ENCODE assay signal across 8 mouse cellular contexts in genomic region chr2:172441176-172441575, GRCm38 (mm10). TPM values are rescaled to one million over a fixed set of nuclear protein-coding genes. Genes with fewer than 3 reads are reported as not detected.
A peak's percentile ranks its signal among the peaks of the same experiment; 100 is the strongest.
DNase-seq lines count a peak whose midpoint lies in the region; ATAC-seq and TF ChIP-seq lines count a peak whose summit lies in the region.

No protein-coding gene starts in this region.

- no peak for TF ChIP-seq POLR2A in limb, embryonic 14.5 days (IDR thresholded peaks at IDR 0.05; ENCODE audit: borderline replicate concordance, extremely low read depth, insufficient read depth, insufficient read length)
- no peak for TF ChIP-seq POLR2A in myocyte (IDR thresholded peaks at IDR 0.05; ENCODE audit: insufficient read length, low read depth)

- H3ac ChIP-seq in myocyte (ENCODE audit: control insufficient read depth, insufficient read length) = peak overlapping the region; percentile 46

- 32% methylated on average over 6 of the region's 6 CpGs for WGBS in forebrain, embryonic 15.5 days
- 32% methylated on average over 6 of the region's 6 CpGs for WGBS in limb, embryonic 14.5 days

- H3K9ac ChIP-seq in forebrain, embryonic 15.5 days (replicated peaks) = peak overlapping the region; percentile 57
- peak overlapping the region; percentile 53 for H3K9ac ChIP-seq in limb, embryonic 14.5 days (ENCODE audit: low read depth, low read length, severe bottlenecking)

- no peak overlapping the region for H3K27ac ChIP-seq in forebrain, embryonic 15.5 days (replicated peaks)
- H3K27ac ChIP-seq in limb, embryonic 14.5 days (replicated peaks; ENCODE audit: low read depth, low read length) = no peak overlapping the region

- peaks cover 36% of the 10 kb centered on the region for H3K79me2 ChIP-seq in myocyte (ENCODE audit: control insufficient read depth, insufficient read depth)

- peak overlapping the region; percentile 61 for H3K4me2 ChIP-seq in forebrain, embryonic 15.5 days (replicated peaks)
- H3K4me2 ChIP-seq in limb, embryonic 14.5 days (replicated peaks; ENCODE audit: low read depth, low read length, severe bottlenecking) = peak overlapping the region; percentile 58
- peak overlapping the region; percentile 87 for H3K4me2 ChIP-seq in myocyte (ENCODE audit: low read depth)

- H3K27me3 ChIP-seq in forebrain, embryonic 15.5 days = no peaks in the 10 kb centered on the region
- H3K27me3 ChIP-seq in limb, embryonic 14.5 days (ENCODE audit: control insufficient read depth, insufficient read depth, low read length) = no peaks in the 10 kb centered on the region
- no peaks in the 10 kb centered on the region for H3K27me3 ChIP-seq in myocyte (ENCODE audit: control insufficient read depth, insufficient read depth, insufficient read length)

- peak; percentile 33 for DNase-seq in adrenal gland, postnatal 14 days
- no peak for DNase-seq in adrenal gland, postnatal 4 days (ENCODE audit: low spot score in 2 of 2)
- peak; percentile 51 for DNase-seq in NIH3T3 (ENCODE audit: low read depth)
- no peak for DNase-seq in limb, embryonic 14.5 days (ENCODE audit: low spot score)
- no peak for DNase-seq in frontal cortex, postnatal 36 days (ENCODE audit: low spot score in 2 of 2)

- no peaks in the 10 kb centered on the region for H3K9me3 ChIP-seq in forebrain, embryonic 15.5 days
- no peaks in the 10 kb centered on the region for H3K9me3 ChIP-seq in limb, embryonic 14.5 days (ENCODE audit: control insufficient read depth, low read length)

- no peak for ATAC-seq in forebrain, embryonic 15.5 days (replicated peaks)
- no peak for ATAC-seq in limb, embryonic 14.5 days (ENCODE audit: low FRiP score, low read depth)
- no peak for ATAC-seq in granulocyte monocyte progenitor cell, adult 5-6 weeks (replicated peaks; ENCODE audit: poor library complexity, severe bottlenecking)

- H3K4me1 ChIP-seq in forebrain, embryonic 15.5 days = peaks cover 20% of the 10 kb centered on the region
- peaks cover 12% of the 10 kb centered on the region for H3K4me1 ChIP-seq in limb, embryonic 14.5 days (ENCODE audit: control insufficient read depth, insufficient read depth, low read length)

- H3K36me3 ChIP-seq in forebrain, embryonic 15.5 days = peaks cover 7% of the 10 kb centered on the region
- peaks cover 14% of the 10 kb centered on the region for H3K36me3 ChIP-seq in limb, embryonic 14.5 days (ENCODE audit: control insufficient read depth, insufficient read depth, low read length)
- H3K36me3 ChIP-seq in myocyte (ENCODE audit: control insufficient read depth, insufficient read depth) = no peaks in the 10 kb centered on the region

- peak overlapping the region; percentile 60 for H3K4me3 ChIP-seq in forebrain, embryonic 15.5 days
- peak overlapping the region; percentile 55 for H3K4me3 ChIP-seq in limb, embryonic 14.5 days (replicated peaks; ENCODE audit: low read length)
- peak overlapping the region; percentile 82 for H3K4me3 ChIP-seq in myocyte

TF ChIP-seq in myocyte, 11 proteins besides CTCF, POLR2A, EP300 and RAD21:
- TF ChIP-seq MYOG (IDR thresholded peaks at IDR 0.05; ENCODE audit: control insufficient read depth in 1 of 3, insufficient read depth in 1 of 3, insufficient read length in 2 of 3, low read depth in 2 of 3) (no peak), USF1 (IDR thresholded peaks at IDR 0.05; ENCODE audit: low read depth) (peak; percentile 88)

RNA-seq across cellular contexts. Expression of gene Rtf2, which starts 0.8 kb away (rescaled TPM):
- total RNA-seq in adrenal gland, postnatal 14 days (2021) = 66.2 and 71.8 TPM in 2 replicates
- total RNA-seq in adrenal gland, postnatal 4 days (2021) = 10 to 100 TPM; 73.0 to 73.2 TPM
- polyA plus RNA-seq in forebrain, embryonic 15.5 days (2015; fragmentation: Nextera tagmentation; extraction: Ambion mirVana) = 101 and 103 TPM in 2 replicates
- 38.5 and 45.9 TPM in 2 replicates for polyA plus RNA-seq in limb, embryonic 14.5 days (2012; rRNA removed)
- polyA plus RNA-seq in limb, embryonic 14.5 days (2014; fragmentation: Nextera tagmentation; extraction: Ambion mirVana) = 69.9 and 70.9 TPM in 2 replicates
- polyA plus RNA-seq in myocyte (2012; fragmentation: generic; extraction: Trizol) = 49.8 TPM
- 44.7 and 59.2 TPM in 2 replicates for total RNA-seq in granulocyte monocyte progenitor cell, adult 5-6 weeks (2014; fragmentation: Nextera tagmentation)
- 147 and 160 TPM in 2 replicates for total RNA-seq in granulocyte monocyte progenitor cell, adult 5-6 weeks (2017)

RNA-seq across cellular contexts. Expression of gene Gcnt7, which starts 17.2 kb away (rescaled TPM):
- not detected in 2 replicates for total RNA-seq in adrenal gland, postnatal 14 days (2021)
- not detected for total RNA-seq in adrenal gland, postnatal 4 days (2021)
- 2.1 and 2.3 TPM in 2 replicates for polyA plus RNA-seq in forebrain, embryonic 15.5 days (2015; fragmentation: Nextera tagmentation; extraction: Ambion mirVana)
- 0.03 TPM in 1 of 2 replicates, not detected in the other for polyA plus RNA-seq in limb, embryonic 14.5 days (2012; rRNA removed)
- polyA plus RNA-seq in limb, embryonic 14.5 days (2014; fragmentation: Nextera tagmentation; extraction: Ambion mirVana) = 0.66 and 1.1 TPM in 2 replicates
- 0.17 TPM for polyA plus RNA-seq in myocyte (2012; fragmentation: generic; extraction: Trizol)
- total RNA-seq in granulocyte monocyte progenitor cell, adult 5-6 weeks (2014; fragmentation: Nextera tagmentation) = not detected in 2 replicates
- total RNA-seq in granulocyte monocyte progenitor cell, adult 5-6 weeks (2017) = not detected in 2 replicates

RNA-seq across cellular contexts. Expression of gene Fam209, which starts 31.1 kb away (rescaled TPM):
- 0.94 TPM in 1 of 2 replicates, not detected in the other for total RNA-seq in adrenal gland, postnatal 14 days (2021)
- under 1 TPM in 1 of 2 experiments, not detected in 1; 0.92 TPM for total RNA-seq in adrenal gland, postnatal 4 days (2021)
- 0.25 and 0.65 TPM in 2 replicates for polyA plus RNA-seq in forebrain, embryonic 15.5 days (2015; fragmentation: Nextera tagmentation; extraction: Ambion mirVana)
- polyA plus RNA-seq in limb, embryonic 14.5 days (2012; rRNA removed) = 0.15 and 0.16 TPM in 2 replicates
- 0.66 TPM in 1 of 2 replicates, not detected in the other for polyA plus RNA-seq in limb, embryonic 14.5 days (2014; fragmentation: Nextera tagmentation; extraction: Ambion mirVana)
- 0.08 TPM for polyA plus RNA-seq in myocyte (2012; fragmentation: generic; extraction: Trizol)
- total RNA-seq in granulocyte monocyte progenitor cell, adult 5-6 weeks (2014; fragmentation: Nextera tagmentation) = 2.5 and 2.6 TPM in 2 replicates
- 4.3 and 5.4 TPM in 2 replicates for total RNA-seq in granulocyte monocyte progenitor cell, adult 5-6 weeks (2017)

RNA-seq across cellular contexts. Expression of gene Cass4, which starts 47.6 kb away (rescaled TPM):
- 0.15 and 0.53 TPM in 2 replicates for total RNA-seq in adrenal gland, postnatal 14 days (2021)
- under 1 TPM; 0.22 to 0.25 TPM for total RNA-seq in adrenal gland, postnatal 4 days (2021)
- polyA plus RNA-seq in forebrain, embryonic 15.5 days (2015; fragmentation: Nextera tagmentation; extraction: Ambion mirVana) = 0.05 and 0.09 TPM in 2 replicates
- 0.16 and 0.33 TPM in 2 replicates for polyA plus RNA-seq in limb, embryonic 14.5 days (2012; rRNA removed)
- 0.28 and 0.50 TPM in 2 replicates for polyA plus RNA-seq in limb, embryonic 14.5 days (2014; fragmentation: Nextera tagmentation; extraction: Ambion mirVana)
- 0.24 TPM for polyA plus RNA-seq in myocyte (2012; fragmentation: generic; extraction: Trizol)
- 0.41 and 0.64 TPM in 2 replicates for total RNA-seq in granulocyte monocyte progenitor cell, adult 5-6 weeks (2014; fragmentation: Nextera tagmentation)
- 0.93 and 1.4 TPM in 2 replicates for total RNA-seq in granulocyte monocyte progenitor cell, adult 5-6 weeks (2017)

Comparison
In these comparisons a context has a peak if more than half of its experiments do, and no peak if none do; other contexts are left out.
1. DNase-seq: peak in adrenal gland, postnatal 14 days (single experiment) and NIH3T3 (single experiment); none in adrenal gland, postnatal 4 days (0 of 2), limb, embryonic 14.5 days (single experiment) and frontal cortex, postnatal 36 days (0 of 2).
2. Peak in every context shown above with its lines, with median percentiles within 50 percentile points of each other: H3K4me2 ChIP-seq and H3K4me3 ChIP-seq.